Mouse (Mus musculus) embryonic facial prominence, embryonic 12.5 days (tissue): ENCODE data around the gene Plpp3. TPM values are rescaled to one million over a fixed set of nuclear protein-coding genes. Genes with fewer than 3 reads are reported as not detected.

Source experiments
- ATAC-seq: fragments of 200-750 bp; cut with Nextera tagmentation; 2 replicates; pipeline ENCODE4 v1.8.0; 2017; ENCODE audit not compliant: insufficient number of reproducible peaks, insufficient read depth, low FRiP score, low TSS enrichment
- H3K27ac ChIP-seq: fragments of 300-500 bp; sonication (generic); 2 replicates; pipeline ENCODE4 v1.5.1; 2016; ENCODE audit warnings: mild to moderate bottlenecking
- H3K27me3 ChIP-seq: fragments of 300-500 bp; sonication (generic); 2 replicates; pipeline ENCODE4 v1.6.1; 2016; ENCODE audit warnings: mild to moderate bottlenecking, moderate library complexity
- H3K36me3 ChIP-seq: fragments of 300-500 bp; sonication (generic); 2 replicates; pipeline ENCODE4 v1.6.1; 2016; ENCODE audit warnings: mild to moderate bottlenecking
- H3K4me1 ChIP-seq: fragments of 300-500 bp; sonication (generic); 2 replicates; pipeline ENCODE4 v1.6.1; 2016
- H3K4me2 ChIP-seq: fragments of 300-500 bp; sonication (generic); replicated peaks from 2 replicates; pipeline ENCODE4 v1.6.1; 2016; ENCODE audit warnings: mild to moderate bottlenecking, moderate library complexity
- H3K4me3 ChIP-seq: fragments of 300-500 bp; sonication (generic); 2 replicates; pipeline ENCODE4 v1.5.1; 2016; ENCODE audit warnings: mild to moderate bottlenecking
- H3K9ac ChIP-seq: fragments of 300-500 bp; sonication (generic); 2 replicates; pipeline ENCODE4 v1.6.1; 2016; ENCODE audit warnings: mild to moderate bottlenecking, moderate library complexity
- H3K9me3 ChIP-seq: fragments of 300-500 bp; sonication (generic); 2 replicates; pipeline ENCODE4 v1.6.1; 2016; ENCODE audit warnings: mild to moderate bottlenecking, moderate library complexity
- WGBS: fragments of 180-500 bp; shearing (Covaris S2); methylation state at CpG from one replicate; pipeline ENCODE4 v1.1.7; 2016; 5-methylcytosine and 5-hydroxymethylcytosine counted together
- polyA plus RNA-seq: library from polyadenylated mRNA; unstranded; fragments of >200 nt; fragmentation: Nextera tagmentation; extraction: Ambion mirVana; gene quantifications from 2 replicates; pipeline ENCODE4 v1.2.1, GENCODE M21; 2016

The Plpp3 gene
- polyA plus RNA-seq, 1 experiment from 2014 or later, result 115 TPM

- 43% methylated on average over 4 of the region's 4 CpGs for WGBS
- Histone ChIP-seq H3K4me1 (no peaks in the 10 kb centered on the region), H3K27me3 (no peaks in the 10 kb centered on the region), H3K9me3 (no peaks in the 10 kb centered on the region), H3K27ac (no peak overlapping the region), H3K9ac (no peak overlapping the region), H3K36me3 (peaks cover 91% of the 10 kb centered on the region), H3K4me3 (no peak overlapping the region), H3K4me2 (no peak overlapping the region)
- ATAC-seq, result no peak
Observed at GRCm38 (mm10) chr4:105223925-105224300, 66.8 kb downstream of the Plpp3 start.

- 64% methylated on average over 2 of the region's 2 CpGs for WGBS
- H3K27me3 ChIP-seq, result no peaks in the 10 kb centered on the region
Observed at GRCm38 (mm10) chr4:105225512-105225911, 68.4 kb downstream of the Plpp3 start.

GRCm38 (mm10) chr4:105226351-105226750, 69.2 kb downstream of the Plpp3 start:
- Histone ChIP-seq H3K4me2 (no peak overlapping the region), H3K36me3 (peaks cover 88% of the 10 kb centered on the region), H3K9ac (no peak overlapping the region), H3K27me3 (no peaks in the 10 kb centered on the region), H3K9me3 (no peaks in the 10 kb centered on the region), H3K4me3 (no peak overlapping the region), H3K4me1 (no peaks in the 10 kb centered on the region), H3K27ac (no peak overlapping the region)
- no peak for ATAC-seq
- 82% methylated on average over 6 of the region's 6 CpGs for WGBS

More at GRCm38 (mm10) chr4:105225512-105225911, 68.4 kb downstream of the Plpp3 start:
- Histone ChIP-seq H3K4me3 (no peak overlapping the region), H3K9me3 (no peaks in the 10 kb centered on the region), H3K27ac (no peak overlapping the region), H3K36me3 (peaks cover 88% of the 10 kb centered on the region), H3K4me1 (no peaks in the 10 kb centered on the region), H3K9ac (no peak overlapping the region), H3K4me2 (no peak overlapping the region)
- no peak for ATAC-seq

GRCm38 (mm10) chr4:105230127-105230526, 73.0 kb downstream of the Plpp3 start:
- H3K4me3 ChIP-seq, result no peak overlapping the region
- H3K4me1 ChIP-seq, result no peaks in the 10 kb centered on the region
- WGBS, result 89% methylated on average over 8 of the region's 8 CpGs
- no peak overlapping the region for H3K9ac ChIP-seq
- H3K9me3 ChIP-seq, result no peaks in the 10 kb centered on the region
- H3K27ac ChIP-seq, result no peak overlapping the region
- peaks cover 75% of the 10 kb centered on the region for H3K36me3 ChIP-seq
- H3K27me3 ChIP-seq, result no peaks in the 10 kb centered on the region
- no peak overlapping the region for H3K4me2 ChIP-seq
- ATAC-seq, result no peak

GRCm38 (mm10) chr4:105240233-105240632, 83.1 kb downstream of the Plpp3 start:
- 67% methylated on average over 7 of the region's 7 CpGs for WGBS
- H3K36me3 ChIP-seq, result no peaks in the 10 kb centered on the region

GRCm38 (mm10) chr4:105244931-105245330, 87.8 kb downstream of the Plpp3 start:
- Histone ChIP-seq H3K9me3 (no peaks in the 10 kb centered on the region), H3K4me3 (no peak overlapping the region), H3K36me3 (no peaks in the 10 kb centered on the region), H3K27ac (no peak overlapping the region), H3K27me3 (no peaks in the 10 kb centered on the region), H3K9ac (peak overlapping the region; percentile 41; the same call in 1 of the 2 replicates), H3K4me2 (peak overlapping the region; percentile 49), H3K4me1 (peaks cover 12% of the 10 kb centered on the region)
- WGBS, result 67% methylated on average over 10 of the region's 10 CpGs
- ATAC-seq, result no peak

More at GRCm38 (mm10) chr4:105240233-105240632, 83.1 kb downstream of the Plpp3 start:
- H3K9ac ChIP-seq, result no peak overlapping the region
- H3K27me3 ChIP-seq, result no peaks in the 10 kb centered on the region
- H3K27ac ChIP-seq, result no peak overlapping the region
- peaks cover 7% of the 10 kb centered on the region for H3K4me1 ChIP-seq
- no peak for ATAC-seq
- no peak overlapping the region for H3K4me3 ChIP-seq
- no peaks in the 10 kb centered on the region for H3K9me3 ChIP-seq
- H3K4me2 ChIP-seq, result no peak overlapping the region

DNA sequence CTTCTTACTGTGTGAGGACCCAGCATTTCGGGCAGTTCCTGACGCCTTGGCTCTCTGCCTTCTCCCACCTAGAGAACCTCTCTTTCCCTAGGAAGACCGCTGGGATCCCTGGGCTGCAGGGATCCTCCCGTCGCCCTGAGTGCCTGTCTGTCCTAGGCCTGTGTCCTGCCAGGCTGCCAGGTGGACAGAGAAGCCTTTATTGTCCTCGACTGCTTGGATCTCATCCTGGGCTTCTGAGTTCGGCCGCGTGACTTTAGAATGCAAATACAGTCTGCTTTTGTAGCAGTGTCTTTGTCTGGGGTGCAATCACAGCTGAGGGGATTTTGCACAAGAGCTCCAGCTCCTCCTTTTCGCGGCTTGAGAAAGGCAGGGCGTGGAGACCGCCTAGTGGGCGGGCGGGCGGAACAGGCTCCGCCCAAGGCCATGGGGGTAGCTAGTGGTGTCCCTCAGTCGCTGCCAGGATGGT, 88.4 kb downstream of the Plpp3 start:
- H3K9me3 ChIP-seq, result no peaks in the 10 kb centered on the region
- WGBS, result 2% methylated on average over 18 of the region's 18 CpGs
- H3K4me2 ChIP-seq, result peak overlapping the region; percentile 49
- H3K27ac ChIP-seq, result peak overlapping the region; percentile 14; the same call in 1 of the 2 replicates
- no peaks in the 10 kb centered on the region for H3K27me3 ChIP-seq
- peaks cover 12% of the 10 kb centered on the region for H3K4me1 ChIP-seq
- no peaks in the 10 kb centered on the region for H3K36me3 ChIP-seq
- peak overlapping the region; percentile 19; the same call in 1 of the 2 replicates for H3K4me3 ChIP-seq
- ATAC-seq, result peak; percentile 62; the same call in 1 of the 2 replicates
- H3K9ac ChIP-seq, result peak overlapping the region; percentile 41

GRCm38 (mm10) chr4:105246331-105246730, 89.2 kb downstream of the Plpp3 start:
- 80% methylated on average over 7 of the region's 7 CpGs for WGBS
- Histone ChIP-seq H3K36me3 (no peaks in the 10 kb centered on the region), H3K9me3 (no peaks in the 10 kb centered on the region), H3K9ac (no peak overlapping the region), H3K4me3 (no peak overlapping the region), H3K4me1 (peaks cover 12% of the 10 kb centered on the region), H3K27ac (no peak overlapping the region), H3K27me3 (no peaks in the 10 kb centered on the region), H3K4me2 (no peak overlapping the region)
- no peak for ATAC-seq

- no peak overlapping the region for H3K27ac ChIP-seq
- no peak for ATAC-seq
- 75% methylated on average over 1 of the region's 1 CpGs for WGBS
Observed at GRCm38 (mm10) chr4:105248161-105248560, 91.0 kb downstream of the Plpp3 start.

DNA sequence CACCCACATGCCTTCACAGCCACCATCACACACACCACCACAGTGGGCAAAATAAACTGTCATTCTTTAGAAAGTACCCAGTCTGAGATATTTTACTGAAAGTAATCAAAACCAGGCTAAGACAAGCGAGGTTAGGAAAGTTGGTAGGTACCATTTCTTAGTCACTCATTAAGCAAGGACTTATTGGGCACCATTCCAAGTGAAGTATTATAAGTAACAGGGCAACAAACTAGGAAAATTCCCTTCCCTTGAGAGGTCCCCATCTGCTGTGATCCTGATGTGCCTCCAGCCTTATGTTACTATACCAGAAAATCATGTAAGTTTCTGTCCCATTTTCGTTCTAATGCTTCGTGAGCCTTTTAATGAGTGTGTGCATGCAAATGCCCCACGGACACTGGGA, 92.1 kb downstream of the Plpp3 start:
- no peaks in the 10 kb centered on the region for H3K27me3 ChIP-seq
- H3K9me3 ChIP-seq, result no peaks in the 10 kb centered on the region
- ATAC-seq, result no peak
- 87% methylated on average over 4 of the region's 4 CpGs for WGBS
- H3K4me3 ChIP-seq, result no peak overlapping the region
- H3K36me3 ChIP-seq, result no peaks in the 10 kb centered on the region
- no peak overlapping the region for H3K9ac ChIP-seq
- no peak overlapping the region for H3K27ac ChIP-seq
- H3K4me1 ChIP-seq, result peaks cover 12% of the 10 kb centered on the region
- H3K4me2 ChIP-seq, result no peak overlapping the region

More at GRCm38 (mm10) chr4:105248161-105248560, 91.0 kb downstream of the Plpp3 start:
- peaks cover 12% of the 10 kb centered on the region for H3K4me1 ChIP-seq
- H3K36me3 ChIP-seq, result no peaks in the 10 kb centered on the region
- no peaks in the 10 kb centered on the region for H3K9me3 ChIP-seq
- H3K4me3 ChIP-seq, result no peak overlapping the region
- H3K9ac ChIP-seq, result no peak overlapping the region
- no peaks in the 10 kb centered on the region for H3K27me3 ChIP-seq
- no peak overlapping the region for H3K4me2 ChIP-seq

- H3K36me3 ChIP-seq, result no peaks in the 10 kb centered on the region
- no peaks in the 10 kb centered on the region; the same call in 1 of the 2 replicates for H3K4me1 ChIP-seq
- no peak overlapping the region for H3K9ac ChIP-seq
- no peak overlapping the region for H3K4me3 ChIP-seq
- no peaks in the 10 kb centered on the region for H3K27me3 ChIP-seq
- no peak for ATAC-seq
- no peak overlapping the region for H3K4me2 ChIP-seq
- no peaks in the 10 kb centered on the region for H3K9me3 ChIP-seq
- no peak overlapping the region for H3K27ac ChIP-seq
- 72% methylated on average over 3 of the region's 3 CpGs for WGBS
Observed at GRCm38 (mm10) chr4:105250946-105251345, 93.8 kb downstream of the Plpp3 start.

DNA sequence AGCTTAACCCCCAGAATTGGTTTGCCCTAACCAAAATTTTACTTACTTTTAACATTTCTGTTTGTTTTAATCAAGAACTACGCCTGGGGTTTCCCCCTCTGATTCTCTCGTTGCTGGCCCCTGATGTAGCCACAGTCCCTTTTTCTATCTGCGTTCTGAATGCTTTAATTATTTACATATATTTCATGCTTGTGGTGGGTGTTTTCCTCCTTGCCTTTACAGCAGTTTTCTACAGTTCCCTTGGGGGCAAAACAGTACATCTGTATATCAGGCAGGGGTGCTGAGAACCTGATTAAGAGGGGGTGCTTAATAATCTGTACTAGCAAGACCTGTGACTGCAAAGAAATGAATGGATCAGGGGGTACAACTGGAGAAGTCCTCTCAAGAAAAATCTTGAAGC, 94.9 kb downstream of the Plpp3 start:
- Histone ChIP-seq H3K36me3 (no peaks in the 10 kb centered on the region), H3K9ac (no peak overlapping the region), H3K27ac (no peak overlapping the region), H3K4me2 (no peak overlapping the region), H3K27me3 (no peaks in the 10 kb centered on the region), H3K4me3 (no peak overlapping the region), H3K4me1 (no peaks in the 10 kb centered on the region; the same call in 1 of the 2 replicates), H3K9me3 (no peaks in the 10 kb centered on the region)
- ATAC-seq, result no peak
- 68% methylated on average over 3 of the region's 3 CpGs for WGBS
